Mouse (Mus musculus) heart, adult 2 months (tissue): ENCODE results near the gene Rps3.

Experiments
- CTCF ChIP-seq: fragments of 200-600 bp; IDR thresholded peaks from 2 replicates; pipeline ENCODE4 v1.8.1; 2022; ENCODE audit warnings: antibody characterized with exemption, mild to moderate bottlenecking, moderate library complexity
- EP300 ChIP-seq: fragments of 200-500 bp; IDR thresholded peaks from 2 replicates; pipeline ENCODE4 v1.6.1; 2011; ENCODE audit warnings: low read depth, low read length, control low read depth; ENCODE audit not compliant: insufficient read depth
- POLR2A ChIP-seq: fragments of 200-500 bp; IDR thresholded peaks from 2 replicates; pipeline ENCODE4 v1.6.1; 2011; ENCODE audit warnings: mild to moderate bottlenecking, low read depth, low read length, control low read depth; ENCODE audit not compliant: insufficient read depth

- no peak for TF ChIP-seq CTCF
- no peak for TF ChIP-seq EP300
- no peak for TF ChIP-seq POLR2A
Observed at GRCm38 (mm10) chr7:99475562-99475911, 8.0 kb downstream of the Rps3 start.
